Mouse (Mus musculus): Measurements from ENCODE around the gene Ppp3ca. TPM values are rescaled to one million over a fixed set of nuclear protein-coding genes. Genes with fewer than 3 reads are reported as not detected.
"Not testable (repeated sequence)": the region's sequence is repeated elsewhere in the genome, so short reads cannot be mapped to it uniquely, and the experiment has no call there.

Gene Ppp3ca
- polyA plus RNA-seq, 1 experiment from 2014 or later = 56.8 TPM

- Histone ChIP-seq H3K36me3 (ENCODE audit: control insufficient read depth, insufficient read depth, low read length) (no peaks in the 10 kb centered on the region), H3K27me3 (ENCODE audit: control insufficient read depth, insufficient read depth, low read length) (no peaks in the 10 kb centered on the region), H3K4me1 (ENCODE audit: control insufficient read depth, insufficient read depth, low read length) (no peaks in the 10 kb centered on the region), H3K4me3 (ENCODE audit: low read depth, low read length) (no peak overlapping the region), H3K9me3 (ENCODE audit: control insufficient read depth, low read depth, low read length) (no peaks in the 10 kb centered on the region), H3K27ac (ENCODE audit: low read length) (no peak overlapping the region), H3K9ac (replicated peaks; ENCODE audit: low read depth, low read length) (no peak overlapping the region), H3K4me2 (replicated peaks; ENCODE audit: low read depth, low read length) (no peak overlapping the region)
- 63% methylated on average over 7 of the region's 7 CpGs for WGBS
- no peak for ATAC-seq (ENCODE audit: insufficient number of reproducible peaks, insufficient read depth, low FRiP score, low read depth)
Measured at GRCm38 (mm10) chr3:136691984-136692383, 22.1 kb downstream of the Ppp3ca start.

GRCm38 (mm10) chr3:136693547-136693946 is 23.6 kb downstream of the Ppp3ca start:
- Histone ChIP-seq H3K9me3 (ENCODE audit: control insufficient read depth, low read depth, low read length) (no peaks in the 10 kb centered on the region), H3K36me3 (ENCODE audit: control insufficient read depth, insufficient read depth, low read length) (no peaks in the 10 kb centered on the region), H3K9ac (replicated peaks; ENCODE audit: low read depth, low read length) (no peak overlapping the region), H3K4me3 (ENCODE audit: low read depth, low read length) (no peak overlapping the region), H3K27me3 (ENCODE audit: control insufficient read depth, insufficient read depth, low read length) (no peaks in the 10 kb centered on the region), H3K4me1 (ENCODE audit: control insufficient read depth, insufficient read depth, low read length) (no peaks in the 10 kb centered on the region), H3K27ac (ENCODE audit: low read length) (no peak overlapping the region), H3K4me2 (replicated peaks; ENCODE audit: low read depth, low read length) (no peak overlapping the region)
- ATAC-seq (ENCODE audit: insufficient number of reproducible peaks, insufficient read depth, low FRiP score, low read depth) = no peak
- 81% methylated on average over 1 of the region's 1 CpGs for WGBS

GRCm38 (mm10) chr3:136697626-136698191 is 27.8 kb downstream of the Ppp3ca start:
- H3K27ac ChIP-seq (ENCODE audit: low read length) = no peak overlapping the region
- ATAC-seq (ENCODE audit: insufficient number of reproducible peaks, insufficient read depth, low FRiP score, low read depth) = no peak
- no peak overlapping the region for H3K4me3 ChIP-seq (ENCODE audit: low read depth, low read length)
- 0 out of 2 replicates have a peak, but pooled peaks cover 2% of the 10 kb centered on the region for H3K4me1 ChIP-seq (ENCODE audit: control insufficient read depth, insufficient read depth, low read length)
- WGBS = 75% methylated on average over 3 of the region's 3 CpGs
- H3K9ac ChIP-seq (replicated peaks; ENCODE audit: low read depth, low read length) = no peak overlapping the region
- no peaks in the 10 kb centered on the region for H3K27me3 ChIP-seq (ENCODE audit: control insufficient read depth, insufficient read depth, low read length)
- no peak overlapping the region for H3K4me2 ChIP-seq (replicated peaks; ENCODE audit: low read depth, low read length)
- no peaks in the 10 kb centered on the region for H3K36me3 ChIP-seq (ENCODE audit: control insufficient read depth, insufficient read depth, low read length)
- H3K9me3 ChIP-seq (ENCODE audit: control insufficient read depth, low read depth, low read length) = no peaks in the 10 kb centered on the region

- not testable (repeated sequence) for H3K27me3 ChIP-seq (ENCODE audit: control insufficient read depth, insufficient read depth, low read length); H3K9me3 ChIP-seq (ENCODE audit: control insufficient read depth, low read depth, low read length); H3K9ac ChIP-seq (replicated peaks; ENCODE audit: low read depth, low read length); H3K27ac ChIP-seq (ENCODE audit: low read length); H3K4me2 ChIP-seq (replicated peaks; ENCODE audit: low read depth, low read length); H3K4me3 ChIP-seq (ENCODE audit: low read depth, low read length); H3K4me1 ChIP-seq (ENCODE audit: control insufficient read depth, insufficient read depth, low read length); ATAC-seq (ENCODE audit: insufficient number of reproducible peaks, insufficient read depth, low FRiP score, low read depth); H3K36me3 ChIP-seq (ENCODE audit: control insufficient read depth, insufficient read depth, low read length)
Measured at GRCm38 (mm10) chr3:136699711-136700110, 29.8 kb downstream of the Ppp3ca start.

DNA sequence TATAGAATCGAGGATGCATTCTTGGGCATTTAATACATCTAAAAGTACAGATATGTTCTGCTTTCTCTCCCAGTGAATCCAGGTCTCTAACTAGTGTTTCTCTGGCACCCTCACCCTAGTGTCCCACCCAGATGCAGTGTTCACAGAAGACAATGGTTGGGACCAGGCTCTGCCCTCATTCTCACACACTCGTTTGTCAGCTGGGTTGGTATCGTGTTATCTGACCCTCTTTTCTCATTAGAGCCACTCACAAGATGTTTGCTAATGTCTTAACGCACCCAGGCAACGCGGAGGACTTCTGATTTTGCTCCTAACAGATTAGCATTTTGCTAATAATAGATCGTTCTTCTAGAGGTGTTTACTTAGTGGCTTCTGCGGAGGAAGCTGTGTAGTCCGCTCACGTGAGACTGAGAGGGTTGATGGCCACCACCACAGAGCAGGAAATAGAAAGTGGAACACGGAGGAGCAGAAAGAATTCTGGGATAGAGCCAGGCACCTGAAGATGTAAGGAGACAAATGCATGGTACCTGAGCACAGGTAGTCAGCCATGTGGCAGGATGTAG is 30.6 kb downstream of the Ppp3ca start:
- WGBS = 47% methylated on average over 11 of the region's 11 CpGs
- no peaks in the 10 kb centered on the region for H3K36me3 ChIP-seq (ENCODE audit: control insufficient read depth, insufficient read depth, low read length)
- no peak overlapping the region for H3K27ac ChIP-seq (ENCODE audit: low read length)
- H3K9me3 ChIP-seq (ENCODE audit: control insufficient read depth, low read depth, low read length) = no peaks in the 10 kb centered on the region
- H3K9ac ChIP-seq (replicated peaks; ENCODE audit: low read depth, low read length) = no peak overlapping the region
- H3K27me3 ChIP-seq (ENCODE audit: control insufficient read depth, insufficient read depth, low read length) = no peaks in the 10 kb centered on the region
- no peak overlapping the region; the same call in 1 of the 2 replicates for H3K4me2 ChIP-seq (replicated peaks; ENCODE audit: low read depth, low read length)
- 0 out of 2 replicates have a peak, but pooled peaks cover 2% of the 10 kb centered on the region for H3K4me1 ChIP-seq (ENCODE audit: control insufficient read depth, insufficient read depth, low read length)
- H3K4me3 ChIP-seq (ENCODE audit: low read depth, low read length) = no peak overlapping the region
- ATAC-seq (ENCODE audit: insufficient number of reproducible peaks, insufficient read depth, low FRiP score, low read depth) = peak; percentile 56; the same call in 1 of the 2 replicates

DNA sequence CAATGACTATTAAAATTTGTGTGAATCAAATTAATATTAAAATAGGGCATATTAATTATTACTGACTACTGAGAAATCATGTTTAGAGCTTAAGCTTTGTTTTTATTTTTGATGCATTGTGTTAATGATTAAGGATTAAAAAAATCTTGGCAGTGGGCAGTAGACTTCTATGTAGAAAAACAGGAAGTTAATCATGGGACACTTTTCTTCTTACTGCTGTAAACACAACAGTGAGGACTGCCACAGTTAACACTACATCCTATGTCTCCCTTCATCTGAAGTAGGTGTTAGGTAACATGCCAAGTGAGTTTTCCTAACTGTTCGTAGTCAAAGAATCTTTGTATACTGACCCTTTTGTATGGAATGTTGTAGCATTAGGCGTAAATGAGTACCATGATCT is 32.9 kb downstream of the Ppp3ca start:
- Histone ChIP-seq H3K36me3 (ENCODE audit: control insufficient read depth, insufficient read depth, low read length) (no peaks in the 10 kb centered on the region), H3K9ac (replicated peaks; ENCODE audit: low read depth, low read length) (no peak overlapping the region), H3K27ac (ENCODE audit: low read length) (no peak overlapping the region), H3K4me2 (replicated peaks; ENCODE audit: low read depth, low read length) (no peak overlapping the region), H3K4me3 (ENCODE audit: low read depth, low read length) (no peak overlapping the region), H3K9me3 (ENCODE audit: control insufficient read depth, low read depth, low read length) (no peaks in the 10 kb centered on the region), H3K27me3 (ENCODE audit: control insufficient read depth, insufficient read depth, low read length) (no peaks in the 10 kb centered on the region), H3K4me1 (ENCODE audit: control insufficient read depth, insufficient read depth, low read length) (0 out of 2 replicates have a peak, but pooled peaks cover 2% of the 10 kb centered on the region)
- WGBS = 76% methylated on average over 2 of the region's 2 CpGs
- no peak for ATAC-seq (ENCODE audit: insufficient number of reproducible peaks, insufficient read depth, low FRiP score, low read depth)

DNA sequence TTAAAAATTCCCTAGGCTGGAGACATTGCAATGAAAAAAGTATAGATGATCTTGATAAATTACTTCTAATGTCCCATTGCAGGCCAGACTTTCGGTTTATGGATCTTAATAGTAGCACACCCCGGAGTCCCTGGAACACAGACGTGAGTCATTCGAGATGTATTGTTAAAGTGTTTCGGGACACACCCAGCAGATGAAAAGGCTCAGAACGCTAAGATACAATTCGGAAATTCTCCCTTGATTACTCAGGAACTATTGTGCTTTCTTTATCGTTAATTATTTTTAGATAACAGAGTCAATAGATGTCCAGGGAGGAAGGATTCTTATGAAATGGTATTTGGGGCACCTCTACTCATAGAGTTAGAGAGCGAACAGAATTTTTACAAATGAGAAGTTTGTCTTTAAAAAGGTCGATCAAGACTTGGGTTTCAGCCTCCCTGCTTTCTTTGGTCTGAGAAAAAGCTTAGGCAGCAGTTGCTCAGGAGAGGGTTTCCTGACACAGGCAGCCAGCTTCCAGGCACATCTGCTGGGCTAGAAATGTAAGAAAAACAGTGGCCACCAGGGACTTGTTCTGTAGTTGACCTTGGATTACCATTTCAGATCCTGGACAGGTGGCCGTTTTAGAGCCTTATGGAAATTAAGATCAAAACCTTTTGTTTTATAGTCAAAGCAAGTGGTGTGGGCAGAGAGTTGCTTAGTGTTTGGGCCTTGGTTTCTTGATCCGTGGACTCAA is 34.8 kb downstream of the Ppp3ca start:
- Histone ChIP-seq H3K27me3 (ENCODE audit: control insufficient read depth, insufficient read depth, low read length) (no peaks in the 10 kb centered on the region), H3K4me3 (ENCODE audit: low read depth, low read length) (no peak overlapping the region), H3K36me3 (ENCODE audit: control insufficient read depth, insufficient read depth, low read length) (no peaks in the 10 kb centered on the region), H3K27ac (ENCODE audit: low read length) (no peak overlapping the region), H3K4me1 (ENCODE audit: control insufficient read depth, insufficient read depth, low read length) (0 out of 2 replicates have a peak, but pooled peaks cover 2% of the 10 kb centered on the region), H3K9me3 (ENCODE audit: control insufficient read depth, low read depth, low read length) (no peaks in the 10 kb centered on the region), H3K9ac (replicated peaks; ENCODE audit: low read depth, low read length) (no peak overlapping the region), H3K4me2 (replicated peaks; ENCODE audit: low read depth, low read length) (no peak overlapping the region)
- ATAC-seq (ENCODE audit: insufficient number of reproducible peaks, insufficient read depth, low FRiP score, low read depth) = no peak
- WGBS = 52% methylated on average over 12 of the region's 12 CpGs

DNA sequence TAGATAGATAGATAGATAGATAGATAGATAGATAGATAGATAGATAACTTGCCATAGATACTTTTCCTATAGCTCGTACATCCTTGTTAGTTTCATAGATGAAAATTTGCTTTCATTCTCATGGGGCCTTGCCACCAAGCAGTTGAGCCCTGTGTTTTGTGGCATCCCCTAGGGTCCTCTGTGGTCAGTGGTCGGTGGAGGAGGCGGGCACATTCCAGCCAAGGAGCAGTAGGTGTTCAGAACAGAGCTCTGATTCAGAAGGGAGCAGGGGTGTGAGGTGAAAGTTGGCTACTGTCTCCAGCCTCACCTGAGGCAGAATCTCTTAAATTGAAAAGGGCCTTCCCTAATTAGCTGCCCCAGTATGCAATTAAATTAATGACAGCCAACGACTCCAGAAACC is 36.1 kb downstream of the Ppp3ca start:
- Histone ChIP-seq H3K9me3 (ENCODE audit: control insufficient read depth, low read depth, low read length) (no peaks in the 10 kb centered on the region), H3K36me3 (ENCODE audit: control insufficient read depth, insufficient read depth, low read length) (no peaks in the 10 kb centered on the region), H3K27ac (ENCODE audit: low read length) (no peak overlapping the region), H3K4me2 (replicated peaks; ENCODE audit: low read depth, low read length) (no peak overlapping the region), H3K9ac (replicated peaks; ENCODE audit: low read depth, low read length) (no peak overlapping the region), H3K4me3 (ENCODE audit: low read depth, low read length) (no peak overlapping the region), H3K4me1 (ENCODE audit: control insufficient read depth, insufficient read depth, low read length) (0 out of 2 replicates have a peak, but pooled peaks cover 4% of the 10 kb centered on the region), H3K27me3 (ENCODE audit: control insufficient read depth, insufficient read depth, low read length) (no peaks in the 10 kb centered on the region)
- WGBS = 83% methylated on average over 4 of the region's 4 CpGs
- ATAC-seq (ENCODE audit: insufficient number of reproducible peaks, insufficient read depth, low FRiP score, low read depth) = no peak
